ENCODE assay signal across 8 mouse cellular contexts in genomic region chr15:83527092-83527437, GRCm38 (mm10). TPM values are rescaled to one million over a fixed set of nuclear protein-coding genes. Genes with fewer than 3 reads are reported as not detected.
DNase-seq lines count a peak whose midpoint lies in the region; ATAC-seq lines count a peak whose summit lies in the region.

No protein-coding gene starts in this region.

- peak overlapping the region; percentile 54 for H3K9ac ChIP-seq in lung, embryonic 15.5 days
- peak overlapping the region; percentile 37 for H3K9ac ChIP-seq in embryonic facial prominence, embryonic 15.5 days
- peak overlapping the region; percentile 53 for H3K9ac ChIP-seq in intestine, embryonic 15.5 days
- peak overlapping the region; percentile 26; the same call in 1 of the 2 replicates for H3K9ac ChIP-seq in midbrain, embryonic 15.5 days

- H3K27me3 ChIP-seq in lung, embryonic 15.5 days = peaks cover 44% of the 10 kb centered on the region
- peaks cover 57% of the 10 kb centered on the region for H3K27me3 ChIP-seq in embryonic facial prominence, embryonic 15.5 days
- peaks cover 33% of the 10 kb centered on the region for H3K27me3 ChIP-seq in intestine, embryonic 15.5 days (replicated peaks)
- peaks cover 36% of the 10 kb centered on the region for H3K27me3 ChIP-seq in midbrain, embryonic 15.5 days (replicated peaks)

- no peak for DNase-seq in lung, adult 18-20 months
- DNase-seq in right cerebral cortex, postnatal 36 days (ENCODE audit: low spot score in 2 of 2) = no peak
- DNase-seq in left cerebral cortex, postnatal 25 days (ENCODE audit: low spot score in 2 of 2) = no peak
- DNase-seq in retina, embryonic 14.5 days (ENCODE audit: low spot score) = no peak

- peak overlapping the region; percentile 59 for H3K4me3 ChIP-seq in lung, embryonic 15.5 days
- peak overlapping the region; percentile 46 for H3K4me3 ChIP-seq in embryonic facial prominence, embryonic 15.5 days (replicated peaks)
- H3K4me3 ChIP-seq in intestine, embryonic 15.5 days (replicated peaks) = peak overlapping the region; percentile 50
- H3K4me3 ChIP-seq in midbrain, embryonic 15.5 days = peak overlapping the region; percentile 45

- WGBS in lung, embryonic 15.5 days = under 1% methylated on average over 26 of the region's 26 CpGs
- 2% methylated on average over 26 of the region's 26 CpGs for WGBS in embryonic facial prominence, embryonic 15.5 days
- WGBS in intestine, embryonic 15.5 days = 1% methylated on average over 26 of the region's 26 CpGs
- WGBS in midbrain, embryonic 15.5 days = 1% methylated on average over 26 of the region's 26 CpGs

- intact Hi-C loops in left cerebral cortex, postnatal 25 days (cut with DNase I) = no loop called here

- no peaks in the 10 kb centered on the region for H3K36me3 ChIP-seq in lung, embryonic 15.5 days
- H3K36me3 ChIP-seq in embryonic facial prominence, embryonic 15.5 days = no peaks in the 10 kb centered on the region
- no peaks in the 10 kb centered on the region for H3K36me3 ChIP-seq in intestine, embryonic 15.5 days
- no peaks in the 10 kb centered on the region for H3K36me3 ChIP-seq in midbrain, embryonic 15.5 days (replicated peaks)

- H3K4me2 ChIP-seq in lung, embryonic 15.5 days = peak overlapping the region; percentile 95
- H3K4me2 ChIP-seq in embryonic facial prominence, embryonic 15.5 days (replicated peaks) = peak overlapping the region; percentile 92
- peak overlapping the region; percentile 96 for H3K4me2 ChIP-seq in intestine, embryonic 15.5 days (replicated peaks)
- H3K4me2 ChIP-seq in midbrain, embryonic 15.5 days = peak overlapping the region; percentile 94

- no peak for ATAC-seq in lung, embryonic 15.5 days (ENCODE audit: borderline replicate concordance, extremely low read depth, low FRiP score, low TSS enrichment)
- ATAC-seq in embryonic facial prominence, embryonic 15.5 days (ENCODE audit: insufficient number of reproducible peaks, low FRiP score, low TSS enrichment, low read depth) = no peak
- peak; percentile 32; the same call in 1 of the 2 replicates for ATAC-seq in intestine, embryonic 15.5 days
- ATAC-seq in midbrain, embryonic 15.5 days (replicated peaks) = no peak; the same call in 1 of the 2 replicates

- peaks cover 36% of the 10 kb centered on the region for H3K4me1 ChIP-seq in lung, embryonic 15.5 days
- H3K4me1 ChIP-seq in embryonic facial prominence, embryonic 15.5 days = peaks cover 16% of the 10 kb centered on the region
- peaks cover 23% of the 10 kb centered on the region for H3K4me1 ChIP-seq in intestine, embryonic 15.5 days (replicated peaks)
- H3K4me1 ChIP-seq in midbrain, embryonic 15.5 days = peaks cover 22% of the 10 kb centered on the region

- H3K9me3 ChIP-seq in lung, embryonic 15.5 days = no peaks in the 10 kb centered on the region
- H3K9me3 ChIP-seq in embryonic facial prominence, embryonic 15.5 days (replicated peaks) = no peaks in the 10 kb centered on the region
- no peaks in the 10 kb centered on the region for H3K9me3 ChIP-seq in intestine, embryonic 15.5 days
- H3K9me3 ChIP-seq in midbrain, embryonic 15.5 days = no peaks in the 10 kb centered on the region

- no peak overlapping the region for H3K27ac ChIP-seq in lung, embryonic 15.5 days
- H3K27ac ChIP-seq in embryonic facial prominence, embryonic 15.5 days (replicated peaks) = no peak overlapping the region
- H3K27ac ChIP-seq in intestine, embryonic 15.5 days = no peak overlapping the region
- H3K27ac ChIP-seq in midbrain, embryonic 15.5 days = no peak overlapping the region

RNA-seq across cellular contexts. Expression of gene Bik, which starts 0.4 kb away (rescaled TPM):
- polyA plus RNA-seq in lung, embryonic 15.5 days (2015; fragmentation: Nextera tagmentation; extraction: Ambion mirVana) = 15.2 and 16.1 TPM in 2 replicates
- 3.9 and 5.5 TPM in 2 replicates for polyA plus RNA-seq in embryonic facial prominence, embryonic 15.5 days (2015; fragmentation: Nextera tagmentation; extraction: Ambion mirVana)
- polyA plus RNA-seq in intestine, embryonic 15.5 days (2015; fragmentation: Nextera tagmentation; extraction: Ambion mirVana) = 4.3 and 5.6 TPM in 2 replicates
- 0.30 and 0.56 TPM in 2 replicates for polyA plus RNA-seq in midbrain, embryonic 15.5 days (2015; fragmentation: Nextera tagmentation; extraction: Ambion mirVana)
- not detected for total RNA-seq in left cerebral cortex, postnatal 25 days (2021)

RNA-seq across cellular contexts. Expression of gene Ttll1, which starts 16.4 kb away (rescaled TPM):
- polyA plus RNA-seq in lung, embryonic 15.5 days (2015; fragmentation: Nextera tagmentation; extraction: Ambion mirVana) = 21.0 and 23.1 TPM in 2 replicates
- polyA plus RNA-seq in embryonic facial prominence, embryonic 15.5 days (2015; fragmentation: Nextera tagmentation; extraction: Ambion mirVana) = 21.5 and 23.8 TPM in 2 replicates
- polyA plus RNA-seq in intestine, embryonic 15.5 days (2015; fragmentation: Nextera tagmentation; extraction: Ambion mirVana) = 17.1 and 18.4 TPM in 2 replicates
- polyA plus RNA-seq in midbrain, embryonic 15.5 days (2015; fragmentation: Nextera tagmentation; extraction: Ambion mirVana) = 123 and 125 TPM in 2 replicates
- 10 to 100 TPM; 50.6 to 52.6 TPM for total RNA-seq in left cerebral cortex, postnatal 25 days (2021)

RNA-seq across cellular contexts. Expression of gene Tspo, which starts 36.3 kb away (rescaled TPM):
- polyA plus RNA-seq in lung, embryonic 15.5 days (2015; fragmentation: Nextera tagmentation; extraction: Ambion mirVana) = 99.8 and 105 TPM in 2 replicates
- polyA plus RNA-seq in embryonic facial prominence, embryonic 15.5 days (2015; fragmentation: Nextera tagmentation; extraction: Ambion mirVana) = 66.7 and 71.7 TPM in 2 replicates
- 98.0 and 120 TPM in 2 replicates for polyA plus RNA-seq in intestine, embryonic 15.5 days (2015; fragmentation: Nextera tagmentation; extraction: Ambion mirVana)
- polyA plus RNA-seq in midbrain, embryonic 15.5 days (2015; fragmentation: Nextera tagmentation; extraction: Ambion mirVana) = 8.1 and 12.0 TPM in 2 replicates
- 1 to 10 TPM; 4.0 to 4.8 TPM for total RNA-seq in left cerebral cortex, postnatal 25 days (2021)

RNA-seq across cellular contexts. Expression of gene Mcat, which starts 36.5 kb away (rescaled TPM):
- polyA plus RNA-seq in lung, embryonic 15.5 days (2015; fragmentation: Nextera tagmentation; extraction: Ambion mirVana) = 34.3 and 34.7 TPM in 2 replicates
- 34.9 and 38.1 TPM in 2 replicates for polyA plus RNA-seq in embryonic facial prominence, embryonic 15.5 days (2015; fragmentation: Nextera tagmentation; extraction: Ambion mirVana)
- polyA plus RNA-seq in intestine, embryonic 15.5 days (2015; fragmentation: Nextera tagmentation; extraction: Ambion mirVana) = 31.4 TPM in 2 replicates
- 32.0 and 33.5 TPM in 2 replicates for polyA plus RNA-seq in midbrain, embryonic 15.5 days (2015; fragmentation: Nextera tagmentation; extraction: Ambion mirVana)
- total RNA-seq in left cerebral cortex, postnatal 25 days (2021) = 10 to 100 TPM; 24.6 to 27.2 TPM
